Mouse (Mus musculus): ENCODE data around the gene Car8. TPM values are rescaled to one million over a fixed set of nuclear protein-coding genes. Genes with fewer than 3 reads are reported as not detected.

Gene Car8
- total and polyA plus RNA-seq, 3 experiments: 0.31 TPM; not detected in 1

GRCm38 (mm10) chr4:8137403-8137802, 101.4 kb downstream of the Car8 start:
- Histone ChIP-seq H3K4me1 (ENCODE audit: control insufficient read depth in 1 of 2, insufficient read depth in 2 of 2, low read length in 2 of 2) (no peaks in the 10 kb centered on the region), H3K27ac (ENCODE audit: control insufficient read depth, low read depth, low read length) (no peak overlapping the region), H3K79me2 (ENCODE audit: control insufficient read depth, insufficient read depth, low read length, poor library complexity) (no peaks in the 10 kb centered on the region), H3K27me3 (ENCODE audit: control insufficient read depth in 1 of 2, insufficient read depth in 2 of 2, low read length in 2 of 2) (no peaks in the 10 kb centered on the region), H3K9me3 (replicated peaks; ENCODE audit: insufficient read depth, low read length) (no peaks in the 10 kb centered on the region), H3K36me3 (ENCODE audit: control insufficient read depth in 1 of 2, insufficient read depth in 2 of 2, low read length in 2 of 2) (no peaks in the 10 kb centered on the region), H3K4me3 (ENCODE audit: control insufficient read depth in 1 of 2, insufficient read depth in 1 of 2, low read depth in 2 of 2, low read length in 2 of 2) (no peak overlapping the region), H3K9ac (ENCODE audit: control insufficient read depth, low read depth, low read length, poor library complexity, severe bottlenecking) (no peak overlapping the region)
- TF ChIP-seq POLR2A (IDR thresholded peaks at IDR 0.05; ENCODE audit: control insufficient read depth in 1 of 2, insufficient read depth in 1 of 2, low read depth in 1 of 2, low read length in 2 of 2, poor library complexity in 1 of 2): no peak
- no peak for TF ChIP-seq TAL1 (IDR thresholded peaks at IDR 0.05; ENCODE audit: low read length)
- no peak for DNase-seq (ENCODE audit: low read depth, low spot score)

GRCm38 (mm10) chr4:8132024-8132423, 106.8 kb downstream of the Car8 start:
- no peaks in the 10 kb centered on the region for H3K36me3 ChIP-seq (ENCODE audit: control insufficient read depth in 1 of 2, insufficient read depth in 2 of 2, low read length in 2 of 2)
- H3K9me3 ChIP-seq (replicated peaks; ENCODE audit: insufficient read depth, low read length): no peaks in the 10 kb centered on the region
- TF ChIP-seq USF2 (IDR thresholded peaks at IDR 0.05; ENCODE audit: borderline replicate concordance in 1 of 2, insufficient read depth in 1 of 2, low read depth in 1 of 2, low read length in 2 of 2): no peak
- TF ChIP-seq ELF1 (IDR thresholded peaks at IDR 0.05; ENCODE audit: low read depth, low read length): no peak
- TF ChIP-seq ETS1 (IDR thresholded peaks at IDR 0.05; ENCODE audit: low read depth, low read length): no peak
- TF ChIP-seq ZNF384 (IDR thresholded peaks at IDR 0.05; ENCODE audit: low read depth, low read length): no peak
- TF ChIP-seq MAZ (IDR thresholded peaks at IDR 0.05; ENCODE audit: low read depth, low read length): no peak
- no peak for TF ChIP-seq POLR2AphosphoS5 (IDR thresholded peaks at IDR 0.05; ENCODE audit: borderline replicate concordance, low read depth, low read length)
- no peak for TF ChIP-seq MAX (IDR thresholded peaks at IDR 0.05; ENCODE audit: low read length)
- no peak for TF ChIP-seq ZMIZ1 (IDR thresholded peaks at IDR 0.05; ENCODE audit: low read depth, low read length)
- no peak for TF ChIP-seq CHD1 (IDR thresholded peaks at IDR 0.05; ENCODE audit: low read depth, low read length)
- TF ChIP-seq POLR2A (IDR thresholded peaks at IDR 0.05; ENCODE audit: control insufficient read depth in 1 of 2, insufficient read depth in 1 of 2, low read depth in 1 of 2, low read length in 2 of 2, poor library complexity in 1 of 2): no peak
- TF ChIP-seq CHD2 (IDR thresholded peaks at IDR 0.05; ENCODE audit: low read length): no peak
- TF ChIP-seq GATA1 (IDR thresholded peaks at IDR 0.05; ENCODE audit: low read depth, low read length): no peak
- TF ChIP-seq KAT2A (conservative IDR thresholded peaks at IDR 0.05; ENCODE audit: low read depth, low read length): no peak
- TF ChIP-seq NRF1 (IDR thresholded peaks at IDR 0.05; ENCODE audit: insufficient read depth, low read depth, low read length, poor library complexity, severe bottlenecking): no peak
- TF ChIP-seq MXI1 (IDR thresholded peaks at IDR 0.05; ENCODE audit: low read depth, low read length): no peak
- no peak for TF ChIP-seq GABPA (IDR thresholded peaks at IDR 0.05; ENCODE audit: low read depth, low read length)
- TF ChIP-seq JUND (IDR thresholded peaks at IDR 0.05; ENCODE audit: low read depth, low read length): no peak
- no peak for TF ChIP-seq SMC3 (IDR thresholded peaks at IDR 0.05; ENCODE audit: low read depth, low read length)
- no peak for TF ChIP-seq EP300 (IDR thresholded peaks at IDR 0.05; ENCODE audit: low read depth in 1 of 2, low read length in 2 of 2)
- no peak for TF ChIP-seq SIN3A (IDR thresholded peaks at IDR 0.05; ENCODE audit: low read length)
- no peaks in the 10 kb centered on the region for H3K27me3 ChIP-seq (ENCODE audit: control insufficient read depth in 1 of 2, insufficient read depth in 2 of 2, low read length in 2 of 2)
- H3K79me2 ChIP-seq (ENCODE audit: control insufficient read depth, insufficient read depth, low read length, poor library complexity): no peaks in the 10 kb centered on the region
- no peak overlapping the region for H3K4me3 ChIP-seq (ENCODE audit: control insufficient read depth in 1 of 2, insufficient read depth in 1 of 2, low read depth in 2 of 2, low read length in 2 of 2)
- no peak overlapping the region for H3K27ac ChIP-seq (ENCODE audit: control insufficient read depth, low read depth, low read length)
- no peak for DNase-seq (ENCODE audit: low read depth, low spot score)
- no peak overlapping the region for H3K9ac ChIP-seq (ENCODE audit: control insufficient read depth, low read depth, low read length, poor library complexity, severe bottlenecking)
- no peaks in the 10 kb centered on the region for H3K4me1 ChIP-seq (ENCODE audit: control insufficient read depth in 1 of 2, insufficient read depth in 2 of 2, low read length in 2 of 2)

All from MEL (cell line).